Mouse (Mus musculus) kidney, adult 2 months (tissue): ENCODE data around the gene Rab27a.

Source experiments
- CTCF ChIP-seq: fragments of 200-500 bp; conservative IDR thresholded peaks from 2 replicates; pipeline ENCODE4 v1.5.1; 2011; ENCODE audit warnings: low read depth, mild to moderate bottlenecking, control low read depth, low read length, moderate library complexity, mixed read lengths; ENCODE audit not compliant: insufficient read depth, insufficient read length
- POLR2A ChIP-seq: fragments of 200-500 bp; IDR thresholded peaks from one replicate; pipeline ENCODE4 v1.6.1; 2011; ENCODE audit warnings: low read depth, low read length, control low read depth

GRCm38 (mm10) chr9:73040080-73040479 is 4.6 kb upstream of the Rab27a start, which contains the start of gene Pigb:
- TF ChIP-seq CTCF = no peak
- no peak for TF ChIP-seq POLR2A
